Mouse (Mus musculus) C2C12 (cell line): Measurements from ENCODE around the gene Mllt6.

Source experiments
- CEBPB ChIP-seq: IDR thresholded peaks from one replicate; pipeline ENCODE4 v1.6.1; 2011; ENCODE audit warnings: low read depth, mild to moderate bottlenecking, control low read depth, moderate library complexity
- CTCF ChIP-seq: IDR thresholded peaks from one replicate; pipeline ENCODE4 v1.5.1; 2011; ENCODE audit not compliant: control insufficient read depth, insufficient read depth, insufficient read length
- USF1 ChIP-seq: IDR thresholded peaks from one replicate; pipeline ENCODE4 v1.6.1; 2011; ENCODE audit warnings: low read depth, mild to moderate bottlenecking, control low read depth, moderate library complexity

- TF ChIP-seq CTCF (no peak), CEBPB (no peak), USF1 (no peak)
Observed at GRCm38 (mm10) chr11:97641668-97642067, 21.5 kb upstream of the Mllt6 start.
